Mouse (Mus musculus) thymus, adult 2 months (tissue): Measurements from ENCODE around the gene Ticam1. TPM values are rescaled to one million over a fixed set of nuclear protein-coding genes. Genes with fewer than 3 reads are reported as not detected.
A peak's percentile ranks its signal among the peaks of the same experiment; 100 is the strongest.

Source experiments
- DNase-seq: peaks from one replicate; pipeline ENCODE4 v3.0.0; 2021
- H3K27ac ChIP-seq: fragments of 200-500 bp; 2 replicates; pipeline ENCODE4 v1.5.1; 2012; ENCODE audit warnings: low read length, control low read depth; ENCODE audit not compliant: control insufficient read depth, insufficient read depth
- H3K27me3 ChIP-seq: fragments of 200-500 bp; 2 replicates; pipeline ENCODE4 v1.6.1; 2012; ENCODE audit warnings: mild to moderate bottlenecking, low read length, moderate library complexity, mixed read lengths; ENCODE audit not compliant: control insufficient read depth, insufficient read depth
- H3K36me3 ChIP-seq: fragments of 200-500 bp; 2 replicates; pipeline ENCODE4 v1.6.1; 2012; ENCODE audit warnings: mild to moderate bottlenecking, low read length, moderate library complexity; ENCODE audit not compliant: control insufficient read depth, insufficient read depth
- H3K4me1 ChIP-seq: fragments of 200-500 bp; replicated peaks from 2 replicates; pipeline ENCODE4 v1.6.1; 2012; ENCODE audit warnings: low read length; ENCODE audit not compliant: control insufficient read depth, insufficient read depth
- H3K4me3 ChIP-seq: fragments of 200-500 bp; 2 replicates; pipeline ENCODE4 v1.5.1; 2012; ENCODE audit warnings: mild to moderate bottlenecking, low read length, control low read depth, moderate library complexity; ENCODE audit not compliant: control insufficient read depth, insufficient read depth
- CTCF ChIP-seq: fragments of 200-500 bp; IDR thresholded peaks from 2 replicates; pipeline ENCODE4 v1.5.1; 2012; ENCODE audit warnings: mild to moderate bottlenecking, control low read depth, low read length, moderate library complexity, borderline replicate concordance; ENCODE audit not compliant: control insufficient read depth, poor library complexity, insufficient read depth; ENCODE audit errors: extremely low read depth
- POLR2A ChIP-seq: fragments of 200-500 bp; IDR thresholded peaks from 2 replicates; pipeline ENCODE4 v1.6.1; 2012; ENCODE audit warnings: mild to moderate bottlenecking, low read length, control low read depth, moderate library complexity; ENCODE audit not compliant: control insufficient read depth, poor library complexity, insufficient read depth; ENCODE audit errors: extremely low read depth
- WGBS: fragments of 180-500 bp; shearing (Covaris S2); methylation state at CpG from one replicate; pipeline ENCODE4 v1.1.7; 2018; 5-methylcytosine and 5-hydroxymethylcytosine counted together
- polyA plus RNA-seq: library from polyadenylated mRNA; depleted of rRNA; stranded (reverse); fragments of >200 nt; gene quantifications from 2 replicates; pipeline ENCODE4 v1.2.3, GENCODE M21; 2012

Ticam1 gene
- polyA plus RNA-seq, 1 experiment: 21.6 TPM

- Histone ChIP-seq H3K4me1 (peaks cover 34% of the 10 kb centered on the region), H3K27ac (no peak overlapping the region), H3K4me3 (no peak overlapping the region), H3K27me3 (no peaks in the 10 kb centered on the region), H3K36me3 (no peaks in the 10 kb centered on the region)
- 94% methylated on average over 1 of the region's 1 CpGs for WGBS
- DNase-seq: no peak
- no peak for TF ChIP-seq CTCF
- TF ChIP-seq POLR2A: no peak
Measured at GRCm38 (mm10) chr17:56298238-56298637, 21.7 kb upstream of the Ticam1 start.

- Histone ChIP-seq H3K4me1 (peaks cover 46% of the 10 kb centered on the region), H3K27ac (no peak overlapping the region), H3K4me3 (no peak overlapping the region), H3K36me3 (no peaks in the 10 kb centered on the region), H3K27me3 (no peaks in the 10 kb centered on the region)
- 22% methylated on average over 1 of the region's 1 CpGs for WGBS
- DNase-seq: peak; percentile 28
- no peak for TF ChIP-seq POLR2A
- no peak for TF ChIP-seq CTCF
Measured at GRCm38 (mm10) chr17:56296201-56296600, 19.6 kb upstream of the Ticam1 start.

- no peaks in the 10 kb centered on the region for H3K36me3 ChIP-seq
- WGBS: 96% methylated on average over 19 of the region's 19 CpGs
- 0 out of 2 replicates have a peak, but pooled peaks have one; percentile 38 for TF ChIP-seq CTCF
- no peak for TF ChIP-seq POLR2A
- no peaks in the 10 kb centered on the region for H3K27me3 ChIP-seq
- H3K4me1 ChIP-seq: peaks cover 63% of the 10 kb centered on the region
- peak; percentile 27 for DNase-seq
- peak overlapping the region; percentile 98 for H3K27ac ChIP-seq
- H3K4me3 ChIP-seq: no peak overlapping the region
Measured at GRCm38 (mm10) chr17:56294241-56294640, 17.7 kb upstream of the Ticam1 start.

GRCm38 (mm10) chr17:56293291-56293690, 16.7 kb upstream of the Ticam1 start:
- DNase-seq: peak; percentile 85
- no peaks in the 10 kb centered on the region for H3K27me3 ChIP-seq
- H3K4me3 ChIP-seq: no peak overlapping the region
- peak overlapping the region; percentile 98 for H3K27ac ChIP-seq
- TF ChIP-seq CTCF: 0 out of 2 replicates have a peak, but pooled peaks have one; percentile 33
- TF ChIP-seq POLR2A: 0 out of 2 replicates have a peak, but pooled peaks have one; percentile 40
- H3K36me3 ChIP-seq: no peaks in the 10 kb centered on the region
- peaks cover 65% of the 10 kb centered on the region for H3K4me1 ChIP-seq
- 4% methylated on average over 1 of the region's 1 CpGs for WGBS

GRCm38 (mm10) chr17:56292531-56293222, 16.1 kb upstream of the Ticam1 start, which contains the start of gene Plin3:
Gene Plin3, minus strand, starts transcription at chr17:56292873.
- Histone ChIP-seq H3K36me3 (no peaks in the 10 kb centered on the region), H3K4me1 (peaks cover 67% of the 10 kb centered on the region), H3K27me3 (no peaks in the 10 kb centered on the region), H3K27ac (peak within 1 kb of the TSS; percentile 98), H3K4me3 (no peak within 1 kb of the TSS)
- 35% methylated on average over 4 of the region's 4 CpGs for WGBS
- TF ChIP-seq CTCF (no peak), POLR2A (no peak)
- DNase-seq: peak; percentile 36

- Histone ChIP-seq H3K4me1 (peaks cover 67% of the 10 kb centered on the region), H3K4me3 (no peak overlapping the region), H3K27me3 (no peaks in the 10 kb centered on the region), H3K36me3 (no peaks in the 10 kb centered on the region), H3K27ac (peak overlapping the region; percentile 98)
- TF ChIP-seq POLR2A (no peak), CTCF (no peak)
- WGBS: 48% methylated on average over 7 of the region's 7 CpGs
- DNase-seq: peak; percentile 54
Measured at GRCm38 (mm10) chr17:56291826-56292475, 15.4 kb upstream of the Ticam1 start.

DNA sequence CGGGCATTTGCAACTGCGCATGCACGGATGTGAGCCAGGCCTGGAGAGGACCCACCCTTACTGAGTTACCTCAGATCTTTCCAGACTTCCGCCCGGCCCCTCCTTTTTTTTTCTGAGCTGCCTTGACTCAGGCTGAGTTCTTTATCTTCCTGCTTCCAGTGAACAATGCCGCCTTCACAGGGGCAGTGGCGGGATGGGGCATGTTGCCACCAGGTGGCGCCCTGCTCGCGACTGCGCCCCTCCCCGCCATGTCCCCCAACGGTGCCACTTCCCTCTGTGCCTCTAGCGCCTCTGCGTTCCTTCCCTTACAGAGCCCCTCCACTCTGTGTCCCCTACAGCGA, 14.6 kb upstream of the Ticam1 start:
- Histone ChIP-seq H3K4me3 (peak overlapping the region; percentile 27), H3K27me3 (no peaks in the 10 kb centered on the region), H3K4me1 (peaks cover 58% of the 10 kb centered on the region), H3K36me3 (peaks cover 1% of the 10 kb centered on the region; the same call in 1 of the 2 replicates), H3K27ac (peak overlapping the region; percentile 98)
- under 1% methylated on average over 16 of the region's 16 CpGs for WGBS
- peak; percentile 97 for TF ChIP-seq CTCF
- TF ChIP-seq POLR2A: 0 out of 2 replicates have a peak, but pooled peaks have one; percentile 29
- DNase-seq: peak; percentile 94
